8 mouse cellular contexts compared by ENCODE assay signal in genomic region chr11:116418194-116418840, GRCm38 (mm10). TPM values are rescaled to one million over a fixed set of nuclear protein-coding genes. Genes with fewer than 3 reads are reported as not detected.
DNase-seq lines count a peak whose midpoint lies in the region; ATAC-seq and TF ChIP-seq lines count a peak whose summit lies in the region.

No protein-coding gene starts in this region.

- no peaks in the 10 kb centered on the region for H3K36me3 ChIP-seq in hindbrain, embryonic 10.5 days
- H3K36me3 ChIP-seq in hindbrain, embryonic 13.5 days = no peaks in the 10 kb centered on the region
- no peaks in the 10 kb centered on the region for H3K36me3 ChIP-seq in spleen, adult 2 months (ENCODE audit: control insufficient read depth, insufficient read depth, low read length)

- H3K4me3 ChIP-seq in hindbrain, embryonic 10.5 days = no peak overlapping the region
- H3K4me3 ChIP-seq in hindbrain, embryonic 13.5 days = no peak overlapping the region
- no peak overlapping the region for H3K4me3 ChIP-seq in spleen, adult 2 months (ENCODE audit: extremely low read depth, insufficient read depth, insufficient read length)

- no peak for ATAC-seq in hindbrain, embryonic 13.5 days (ENCODE audit: low FRiP score)
- ATAC-seq in inflammation-experienced regulatory T-cells, adult 6 months = peak; percentile 37

- 20% methylated on average over 2 of the region's 2 CpGs for WGBS in hindbrain, embryonic 10.5 days
- WGBS in hindbrain, embryonic 13.5 days = 16% methylated on average over 2 of the region's 2 CpGs
- 2% methylated on average over 2 of the region's 2 CpGs for WGBS in spleen, adult 2 months

- H3K4me2 ChIP-seq in hindbrain, embryonic 13.5 days = no peak overlapping the region

- DNase-seq in hindbrain, embryonic 10.5 days (ENCODE audit: low spot score) = peak; percentile 73
- DNase-seq in spleen, adult 2 months (ENCODE audit: low read depth in 1 of 2, low spot score in 2 of 2) = peak in 1 of 2 experiments; percentile 75
- DNase-seq in spleen, adult 12 weeks (ENCODE audit: low spot score) = no peak
- DNase-seq in spleen, postnatal 36 days (ENCODE audit: low spot score in 2 of 2) = peak; percentile 86 to 87
- no peak for DNase-seq in Muller cell, postnatal 12 days (ENCODE audit: inconsistent ontology term)
- no peak for DNase-seq in frontal cortex, postnatal 14 days (ENCODE audit: low spot score in 2 of 2)

- no peak overlapping the region for H3K9ac ChIP-seq in hindbrain, embryonic 13.5 days

- peaks cover 36% of the 10 kb centered on the region for H3K4me1 ChIP-seq in hindbrain, embryonic 10.5 days (replicated peaks)
- H3K4me1 ChIP-seq in hindbrain, embryonic 13.5 days (replicated peaks) = peaks cover 6% of the 10 kb centered on the region; the same call in 1 of the 2 replicates
- peaks cover 32% of the 10 kb centered on the region; the same call in 1 of the 2 replicates for H3K4me1 ChIP-seq in spleen, adult 2 months (ENCODE audit: control insufficient read depth, insufficient read depth, insufficient read length)

- H3K9me3 ChIP-seq in hindbrain, embryonic 10.5 days = no peaks in the 10 kb centered on the region
- no peaks in the 10 kb centered on the region for H3K9me3 ChIP-seq in hindbrain, embryonic 13.5 days

- no peak for TF ChIP-seq POLR2A in spleen, adult 2 months (IDR thresholded peaks at IDR 0.05; ENCODE audit: low read depth, low read length)

- H3K27ac ChIP-seq in hindbrain, embryonic 10.5 days = peak overlapping the region; percentile 77
- H3K27ac ChIP-seq in hindbrain, embryonic 13.5 days = no peak overlapping the region
- peak overlapping the region; percentile 62 for H3K27ac ChIP-seq in spleen, adult 2 months (ENCODE audit: insufficient read depth, low read length)

- peaks cover 15% of the 10 kb centered on the region for H3K27me3 ChIP-seq in hindbrain, embryonic 10.5 days (ENCODE audit: insufficient read depth, poor library complexity, severe bottlenecking)
- no peaks in the 10 kb centered on the region for H3K27me3 ChIP-seq in hindbrain, embryonic 13.5 days
- H3K27me3 ChIP-seq in spleen, adult 2 months (ENCODE audit: control insufficient read depth, insufficient read depth, low read length) = no peaks in the 10 kb centered on the region

- no peak for TF ChIP-seq CTCF in spleen, adult 2 months (IDR thresholded peaks at IDR 0.05; ENCODE audit: extremely low read depth, insufficient read depth, insufficient read length, insufficient replicate concordance)

RNA-seq across cellular contexts. Expression of gene Rnf157, which starts 5.5 kb away (rescaled TPM):
- polyA plus RNA-seq in hindbrain, embryonic 10.5 days (2016; fragmentation: Nextera tagmentation; extraction: Ambion mirVana) = 9.5 and 16.9 TPM in 2 replicates
- polyA plus RNA-seq in hindbrain, embryonic 13.5 days (2015; fragmentation: Nextera tagmentation; extraction: Ambion mirVana) = 35.0 and 39.6 TPM in 2 replicates
- 10.7 and 16.2 TPM in 2 replicates for polyA plus RNA-seq in spleen, adult 2 months (2012; rRNA removed)
- polyA plus RNA-seq in inflammation-experienced regulatory T-cells, adult 6 months (2017; shearing (Covaris generic)) = 10 to 100 TPM in 1 of 3 experiments, 1 to 10 TPM in 2; 3.0 to 15.1 (median 8.5) TPM

RNA-seq across cellular contexts. Expression of gene Ubald2, which starts 15.6 kb away (rescaled TPM):
- 45.8 and 84.5 TPM in 2 replicates for polyA plus RNA-seq in hindbrain, embryonic 10.5 days (2016; fragmentation: Nextera tagmentation; extraction: Ambion mirVana)
- polyA plus RNA-seq in hindbrain, embryonic 13.5 days (2015; fragmentation: Nextera tagmentation; extraction: Ambion mirVana) = 43.6 and 44.5 TPM in 2 replicates
- 152 and 245 TPM in 2 replicates for polyA plus RNA-seq in spleen, adult 2 months (2012; rRNA removed)
- polyA plus RNA-seq in inflammation-experienced regulatory T-cells, adult 6 months (2017; shearing (Covaris generic)) = 10 to 100 TPM; 10.4 to 14.6 (median 10.6) TPM

RNA-seq across cellular contexts. Expression of gene Qrich2, which starts 47.7 kb away (rescaled TPM):
- 0.16 and 0.20 TPM in 2 replicates for polyA plus RNA-seq in hindbrain, embryonic 10.5 days (2016; fragmentation: Nextera tagmentation; extraction: Ambion mirVana)
- polyA plus RNA-seq in hindbrain, embryonic 13.5 days (2015; fragmentation: Nextera tagmentation; extraction: Ambion mirVana) = 0.19 and 0.42 TPM in 2 replicates
- polyA plus RNA-seq in spleen, adult 2 months (2012; rRNA removed) = 0.07 and 0.14 TPM in 2 replicates
- polyA plus RNA-seq in inflammation-experienced regulatory T-cells, adult 6 months (2017; shearing (Covaris generic)) = not detected

Comparison
In these comparisons a context has a peak if more than half of its experiments do, and no peak if none do; other contexts are left out.
1. DNase-seq: peak in hindbrain, embryonic 10.5 days (single experiment) and spleen, postnatal 36 days (2 of 2); none in spleen, adult 12 weeks (single experiment), Muller cell, postnatal 12 days (single experiment) and frontal cortex, postnatal 14 days (0 of 2).